Mouse (Mus musculus) frontal cortex, postnatal 14 days (tissue): Measurements from ENCODE around the gene Cd6.

Experiments
- DNase-seq, 2 experiments: peaks; one replicate each; pipeline ENCODE4 v3.0.0; 2022; ENCODE audit warnings: low spot score in 2 of 2

The Cd6 gene

GRCm38 (mm10) chr19:10829436-10830175 is at the start of gene Cd6:
Cd6 (minus strand) TSS chr19:10830058.
- no peak for DNase-seq

- no peak for DNase-seq
Observed at GRCm38 (mm10) chr19:10878201-10878837, 48.5 kb upstream of the Cd6 start.

- no peak for DNase-seq
Observed at GRCm38 (mm10) chr19:10871328-10871961, 41.6 kb upstream of the Cd6 start.

GRCm38 (mm10) chr19:10870676-10871075 is 40.8 kb upstream of the Cd6 start:
- DNase-seq = no peak

GRCm38 (mm10) chr19:10869886-10870527 is 40.1 kb upstream of the Cd6 start, which contains the start of gene Tmem132a:
Tmem132a (minus strand) TSS chr19:10869940.
- DNase-seq = no peak

- DNase-seq = peak; percentile 70 to 79
Observed at GRCm38 (mm10) chr19:10869241-10869885, 39.5 kb upstream of the Cd6 start.

GRCm38 (mm10) chr19:10868623-10869141 is 38.8 kb upstream of the Cd6 start:
- peak in 1 of 2 experiments; percentile 14 for DNase-seq

- DNase-seq = peak in 1 of 2 experiments; percentile 11
Observed at GRCm38 (mm10) chr19:10867946-10868622, 38.2 kb upstream of the Cd6 start.

GRCm38 (mm10) chr19:10866351-10866750 is 36.5 kb upstream of the Cd6 start:
- no peak for DNase-seq

GRCm38 (mm10) chr19:10860072-10860497 is 30.2 kb upstream of the Cd6 start:
- peak in 1 of 2 experiments; percentile 15 for DNase-seq

GRCm38 (mm10) chr19:10856520-10856919 is 26.7 kb upstream of the Cd6 start:
- no peak for DNase-seq

- DNase-seq = no peak
Observed at GRCm38 (mm10) chr19:10855422-10855821, 25.6 kb upstream of the Cd6 start.

GRCm38 (mm10) chr19:10847311-10848087 is 17.6 kb upstream of the Cd6 start:
- DNase-seq = no peak

GRCm38 (mm10) chr19:10846150-10846549 is 16.3 kb upstream of the Cd6 start:
- DNase-seq = no peak

- no peak for DNase-seq
Observed at GRCm38 (mm10) chr19:10845454-10845853, 15.6 kb upstream of the Cd6 start.

- no peak for DNase-seq
Observed at GRCm38 (mm10) chr19:10844206-10844605, 14.3 kb upstream of the Cd6 start.

- DNase-seq = no peak
Observed at GRCm38 (mm10) chr19:10842914-10843313, 13.1 kb upstream of the Cd6 start.

- no peak for DNase-seq
Observed at GRCm38 (mm10) chr19:10841721-10842626, 12.1 kb upstream of the Cd6 start.
